In the genomic region with DNA sequence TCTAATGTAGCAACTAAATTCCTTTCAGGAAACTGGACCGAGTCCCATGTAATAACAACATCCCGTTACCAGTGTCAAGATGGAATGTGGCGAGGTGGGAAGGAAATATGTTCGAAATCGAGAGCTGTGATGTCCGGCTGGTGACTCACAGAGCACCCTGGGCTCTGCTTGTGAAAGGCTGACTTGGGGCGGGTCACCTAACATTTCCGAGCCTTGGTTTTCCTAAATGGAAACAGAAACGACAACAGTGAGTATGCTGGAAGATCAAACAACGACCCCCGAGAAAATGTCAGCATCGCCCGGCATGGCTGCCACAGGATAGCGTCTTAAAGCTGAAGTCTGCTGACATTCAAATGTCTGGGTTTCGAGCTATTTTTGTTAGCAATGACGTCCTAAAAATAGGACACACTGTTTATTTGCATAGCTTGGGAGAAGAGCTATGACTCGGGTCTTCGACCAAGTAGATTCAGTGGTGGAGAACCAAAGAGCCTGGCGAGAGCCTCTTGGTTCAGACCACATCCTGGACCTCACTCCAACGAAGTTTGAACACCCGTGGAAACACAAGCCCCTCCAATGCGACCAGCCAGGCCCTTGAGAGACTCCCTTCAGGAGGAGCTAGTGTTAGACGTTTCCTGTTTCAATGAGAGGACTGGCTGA, we compare ENCODE assay signal across 8 mouse cellular contexts. TPM values are rescaled to one million over a fixed set of nuclear protein-coding genes. Genes with fewer than 3 reads are reported as not detected.
DNase-seq lines count a peak whose midpoint lies in the region; ATAC-seq and TF ChIP-seq lines count a peak whose summit lies in the region.

No protein-coding gene starts in this region.

- H3K4me2 ChIP-seq in heart, embryonic 15.5 days = peak overlapping the region; percentile 47
- H3K4me2 ChIP-seq in limb, embryonic 14.5 days (replicated peaks; ENCODE audit: low read depth, low read length, severe bottlenecking) = peak overlapping the region; percentile 15; the same call in 1 of the 2 replicates

- TF ChIP-seq CTCF in Patski (IDR thresholded peaks at IDR 0.05) = no peak

- no peak for TF ChIP-seq POLR2A in limb, embryonic 14.5 days (IDR thresholded peaks at IDR 0.05; ENCODE audit: borderline replicate concordance, extremely low read depth, insufficient read depth, insufficient read length)

- POLR2A ChIA-PET in Patski (lab: Charles Lee) = interaction anchor here (0.6 kb wide), 1 partner anchor 65 kb away, joined by 3 read pairs; no protein-coding TSS in a partner anchor

- peak; percentile 47 for ATAC-seq in Patski
- ATAC-seq in heart, embryonic 15.5 days (replicated peaks; ENCODE audit: insufficient number of reproducible peaks, insufficient read depth, low FRiP score, low read depth) = no peak
- no peak for ATAC-seq in limb, embryonic 14.5 days (ENCODE audit: low FRiP score, low read depth)
- ATAC-seq in monocyte, adult 5-6 weeks (replicated peaks; ENCODE audit: insufficient number of reproducible peaks, low FRiP score, low TSS enrichment, poor library complexity, severe bottlenecking) = no peak

- H3K9ac ChIP-seq in heart, embryonic 15.5 days = no peak overlapping the region
- no peak overlapping the region for H3K9ac ChIP-seq in limb, embryonic 14.5 days (ENCODE audit: low read depth, low read length, severe bottlenecking)

- no peaks in the 10 kb centered on the region for H3K9me3 ChIP-seq in heart, embryonic 15.5 days (replicated peaks)
- H3K9me3 ChIP-seq in limb, embryonic 14.5 days (ENCODE audit: control insufficient read depth, low read length) = no peaks in the 10 kb centered on the region

- 30% methylated on average over 23 of the region's 23 CpGs for WGBS in heart, embryonic 15.5 days
- 60% methylated on average over 23 of the region's 23 CpGs for WGBS in limb, embryonic 14.5 days

- CTCF ChIA-PET in Patski (lab: Charles Lee) = interaction anchor here (1.7 to 1.8 kb wide), 2 partner anchors 11 to 398 kb away, joined by 3 to 4 read pairs; no protein-coding TSS in a partner anchor

- no peaks in the 10 kb centered on the region for H3K36me3 ChIP-seq in heart, embryonic 15.5 days
- H3K36me3 ChIP-seq in limb, embryonic 14.5 days (ENCODE audit: control insufficient read depth, insufficient read depth, low read length) = no peaks in the 10 kb centered on the region

- DNase-seq in 3T3-L1 (ENCODE audit: low read depth, low spot score) = peak; percentile 70
- peak; percentile 17 for DNase-seq in Patski (ENCODE audit: low read depth, low spot score)
- DNase-seq in limb, embryonic 14.5 days (ENCODE audit: low spot score) = peak; percentile 11
- DNase-seq in Muller cell, postnatal 12 days (ENCODE audit: inconsistent ontology term) = no peak
- DNase-seq in embryo, embryonic 10.5 days (ENCODE audit: low spot score) = no peak
- DNase-seq in ovary, adult 18-20 months (ENCODE audit: low spot score) = no peak

- H3K4me1 ChIP-seq in heart, embryonic 15.5 days (replicated peaks) = peaks cover 7% of the 10 kb centered on the region; the same call in 1 of the 2 replicates
- peaks cover 5% of the 10 kb centered on the region; the same call in 1 of the 2 replicates for H3K4me1 ChIP-seq in limb, embryonic 14.5 days (ENCODE audit: control insufficient read depth, insufficient read depth, low read length)

- no peaks in the 10 kb centered on the region for H3K27me3 ChIP-seq in Patski
- no peaks in the 10 kb centered on the region for H3K27me3 ChIP-seq in heart, embryonic 15.5 days
- H3K27me3 ChIP-seq in limb, embryonic 14.5 days (ENCODE audit: control insufficient read depth, insufficient read depth, low read length) = no peaks in the 10 kb centered on the region

- in situ Hi-C loops in Patski (cut with MboI; ENCODE audit: low pct_unique_long_range_greater_than_20kb) = no loop called here

- peak overlapping the region; percentile 46 for H3K27ac ChIP-seq in heart, embryonic 15.5 days
- no peak overlapping the region for H3K27ac ChIP-seq in limb, embryonic 14.5 days (replicated peaks; ENCODE audit: low read depth, low read length)

- peak overlapping the region; percentile 13; the same call in 1 of the 2 replicates for H3K4me3 ChIP-seq in heart, embryonic 15.5 days
- no peak overlapping the region for H3K4me3 ChIP-seq in limb, embryonic 14.5 days (replicated peaks; ENCODE audit: low read length)

RNA-seq across cellular contexts. Expression of a gene that starts 28.0 kb away (rescaled TPM):
- polyA plus RNA-seq in Patski (2021) = 42.7 TPM
- polyA plus RNA-seq in heart, embryonic 15.5 days (2015; fragmentation: Nextera tagmentation; extraction: Ambion mirVana) = 43.1 and 47.8 TPM in 2 replicates
- 23.2 and 32.8 TPM in 2 replicates for polyA plus RNA-seq in limb, embryonic 14.5 days (2012; rRNA removed)
- polyA plus RNA-seq in limb, embryonic 14.5 days (2014; fragmentation: Nextera tagmentation; extraction: Ambion mirVana) = 54.0 and 54.7 TPM in 2 replicates
- 0.76 to 3.0 TPM (median 2.7 TPM) in 3 replicates for total RNA-seq in monocyte, adult 5-6 weeks (2017)

Comparison
In these comparisons a context has a peak if more than half of its experiments do, and no peak if none do; other contexts are left out.
1. DNase-seq: peak in 3T3-L1 (single experiment), Patski (single experiment) and limb, embryonic 14.5 days (single experiment); none in Muller cell, postnatal 12 days (single experiment), embryo, embryonic 10.5 days (single experiment) and ovary, adult 18-20 months (single experiment).